Mouse (Mus musculus) T-helper 2 cell (primary cell): ENCODE results near the gene Fbxl4.
"Not testable (repeated sequence)": the region's sequence is repeated elsewhere in the genome, so short reads cannot be mapped to it uniquely, and the experiment has no call there.

Experiments used
- in situ Hi-C: fragments of 300-600 bp; cut with MboI, MseI; formaldehyde crosslinking; loops from one replicate; pipeline ENCODE4 v1.15.1; 2025; ENCODE audit warnings: high pct_unique_total_duplicates

Gene Fbxl4

GRCm38 (mm10) chr4:22357266-22357930 lies at the start of gene Fbxl4:
TSS of gene Fbxl4 (plus strand) at chr4:22357543.
- in situ Hi-C loops = no loop called here

- in situ Hi-C loops = loop anchor here (10.0 kb wide), 1 partner anchor 190 kb away; no protein-coding TSS in a partner anchor
Measured at GRCm38 (mm10) chr4:22314564-22314963, 42.8 kb upstream of the Fbxl4 start.

- in situ Hi-C loops = no loop called here
Measured at GRCm38 (mm10) chr4:22342816-22343573, 14.3 kb upstream of the Fbxl4 start.

GRCm38 (mm10) chr4:22349086-22349485 lies 8.3 kb upstream of the Fbxl4 start:
- in situ Hi-C loops = not testable (repeated sequence)

- in situ Hi-C loops = no loop called here
Measured at GRCm38 (mm10) chr4:22357931-22358300, 573 bp downstream of the Fbxl4 start.

GRCm38 (mm10) chr4:22358487-22358886 lies 1.1 kb downstream of the Fbxl4 start:
- in situ Hi-C loops = no loop called here

- in situ Hi-C loops = no loop called here
Measured at GRCm38 (mm10) chr4:22367368-22367767, 10.0 kb downstream of the Fbxl4 start.

- in situ Hi-C loops = no loop called here
Measured at GRCm38 (mm10) chr4:22378516-22378915, 21.2 kb downstream of the Fbxl4 start.

- in situ Hi-C loops = no loop called here
Measured at GRCm38 (mm10) chr4:22380646-22381045, 23.3 kb downstream of the Fbxl4 start.

GRCm38 (mm10) chr4:22383528-22384265 lies 26.4 kb downstream of the Fbxl4 start:
- in situ Hi-C loops = no loop called here

- in situ Hi-C loops = no loop called here
Measured at GRCm38 (mm10) chr4:22390045-22390444, 32.7 kb downstream of the Fbxl4 start.

- in situ Hi-C loops = no loop called here
Measured at GRCm38 (mm10) chr4:22392777-22393473, 35.6 kb downstream of the Fbxl4 start.

GRCm38 (mm10) chr4:22395404-22395803 lies 38.1 kb downstream of the Fbxl4 start:
- in situ Hi-C loops = no loop called here

GRCm38 (mm10) chr4:22396484-22397000 lies 39.2 kb downstream of the Fbxl4 start:
- in situ Hi-C loops = no loop called here

GRCm38 (mm10) chr4:22397003-22397402 lies 39.7 kb downstream of the Fbxl4 start:
- in situ Hi-C loops = no loop called here

- in situ Hi-C loops = no loop called here
Measured at GRCm38 (mm10) chr4:22402032-22402431, 44.7 kb downstream of the Fbxl4 start.

- in situ Hi-C loops = no loop called here
Measured at GRCm38 (mm10) chr4:22402930-22403329, 45.6 kb downstream of the Fbxl4 start.

GRCm38 (mm10) chr4:22420627-22421026 lies 63.3 kb downstream of the Fbxl4 start:
- in situ Hi-C loops = no loop called here

GRCm38 (mm10) chr4:22422400-22422799 lies 65.1 kb downstream of the Fbxl4 start:
- in situ Hi-C loops = no loop called here

- in situ Hi-C loops = no loop called here
Measured at GRCm38 (mm10) chr4:22428150-22428549, 70.8 kb downstream of the Fbxl4 start.

- in situ Hi-C loops = no loop called here
Measured at GRCm38 (mm10) chr4:22469575-22469974, 112.2 kb downstream of the Fbxl4 start.
